Mouse (Mus musculus): ENCODE data around the gene Ptprb. TPM values are rescaled to one million over a fixed set of nuclear protein-coding genes. Genes with fewer than 3 reads are reported as not detected.

The Ptprb gene
- polyA plus RNA-seq, 1 experiment from 2014 or later: 3.2 TPM

GRCm38 (mm10) chr10:116346618-116347184 is 71.4 kb downstream of the Ptprb start:
- no peaks in the 10 kb centered on the region for H3K36me3 ChIP-seq (ENCODE audit: control insufficient read depth, insufficient read depth, low read length)
- H3K9ac ChIP-seq (ENCODE audit: low read depth, low read length): no peak overlapping the region
- no peaks in the 10 kb centered on the region for H3K4me1 ChIP-seq (ENCODE audit: control insufficient read depth, insufficient read depth, low read length)
- 0 out of 2 replicates have a peak overlapping the region, but pooled peaks have one; percentile 9 for H3K27ac ChIP-seq (ENCODE audit: low read length)
- H3K27me3 ChIP-seq (replicated peaks; ENCODE audit: control insufficient read depth, insufficient read depth, low read length): no peaks in the 10 kb centered on the region
- peak; percentile 95 for ATAC-seq
- 72% methylated on average over 15 of the region's 15 CpGs for WGBS
- H3K4me2 ChIP-seq (ENCODE audit: low read depth, low read length): no peak overlapping the region
- H3K4me3 ChIP-seq (ENCODE audit: low read length): no peak overlapping the region
- no peaks in the 10 kb centered on the region for H3K9me3 ChIP-seq (ENCODE audit: control insufficient read depth, low read length)

GRCm38 (mm10) chr10:116349004-116349403 is 73.7 kb downstream of the Ptprb start:
- H3K9me3 ChIP-seq (ENCODE audit: control insufficient read depth, low read length): no peaks in the 10 kb centered on the region
- 91% methylated on average over 6 of the region's 6 CpGs for WGBS
- H3K27ac ChIP-seq (ENCODE audit: low read length): no peak overlapping the region
- no peak overlapping the region for H3K4me2 ChIP-seq (ENCODE audit: low read depth, low read length)
- no peak for ATAC-seq
- H3K4me3 ChIP-seq (ENCODE audit: low read length): no peak overlapping the region
- no peaks in the 10 kb centered on the region for H3K4me1 ChIP-seq (ENCODE audit: control insufficient read depth, insufficient read depth, low read length)
- no peaks in the 10 kb centered on the region for H3K36me3 ChIP-seq (ENCODE audit: control insufficient read depth, insufficient read depth, low read length)
- no peaks in the 10 kb centered on the region for H3K27me3 ChIP-seq (replicated peaks; ENCODE audit: control insufficient read depth, insufficient read depth, low read length)
- no peak overlapping the region for H3K9ac ChIP-seq (ENCODE audit: low read depth, low read length)

DNA sequence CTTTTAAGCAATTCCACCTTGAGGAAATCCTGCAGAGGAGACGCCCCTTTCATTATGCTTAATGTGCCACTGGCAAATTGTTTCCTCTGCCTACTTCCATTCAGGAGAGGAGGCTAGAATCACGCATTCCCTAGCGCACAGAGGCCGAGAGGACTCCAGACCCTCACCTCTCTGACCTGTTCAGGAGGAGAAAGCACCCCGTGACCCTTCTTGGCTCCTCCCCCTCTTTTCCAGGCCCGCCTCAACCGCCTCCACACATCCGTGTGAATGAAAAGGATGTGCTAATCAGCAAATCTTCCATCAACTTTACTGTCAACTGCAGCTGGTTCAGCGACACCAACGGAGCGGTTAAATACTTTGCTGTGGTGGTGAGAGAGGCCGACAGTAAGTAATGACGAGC is 75.2 kb downstream of the Ptprb start:
- Histone ChIP-seq H3K9ac (ENCODE audit: low read depth, low read length) (no peak overlapping the region), H3K4me2 (ENCODE audit: low read depth, low read length) (no peak overlapping the region), H3K36me3 (ENCODE audit: control insufficient read depth, insufficient read depth, low read length) (no peaks in the 10 kb centered on the region), H3K27ac (ENCODE audit: low read length) (no peak overlapping the region), H3K9me3 (ENCODE audit: control insufficient read depth, low read length) (no peaks in the 10 kb centered on the region), H3K27me3 (replicated peaks; ENCODE audit: control insufficient read depth, insufficient read depth, low read length) (no peaks in the 10 kb centered on the region), H3K4me3 (ENCODE audit: low read length) (no peak overlapping the region), H3K4me1 (ENCODE audit: control insufficient read depth, insufficient read depth, low read length) (no peaks in the 10 kb centered on the region)
- no peak for ATAC-seq
- 31% methylated on average over 13 of the region's 13 CpGs for WGBS

- 48% methylated on average over 5 of the region's 5 CpGs for WGBS
- Histone ChIP-seq H3K9me3 (ENCODE audit: control insufficient read depth, low read length) (no peaks in the 10 kb centered on the region), H3K4me3 (ENCODE audit: low read length) (no peak overlapping the region), H3K4me2 (ENCODE audit: low read depth, low read length) (no peak overlapping the region), H3K4me1 (ENCODE audit: control insufficient read depth, insufficient read depth, low read length) (0 out of 2 replicates have a peak, but pooled peaks cover 3% of the 10 kb centered on the region), H3K36me3 (ENCODE audit: control insufficient read depth, insufficient read depth, low read length) (no peaks in the 10 kb centered on the region), H3K9ac (ENCODE audit: low read depth, low read length) (no peak overlapping the region), H3K27ac (ENCODE audit: low read length) (no peak overlapping the region), H3K27me3 (replicated peaks; ENCODE audit: control insufficient read depth, insufficient read depth, low read length) (no peaks in the 10 kb centered on the region)
- no peak for ATAC-seq
Observed at GRCm38 (mm10) chr10:116354372-116354771, 79.0 kb downstream of the Ptprb start.

- Histone ChIP-seq H3K9me3 (ENCODE audit: control insufficient read depth, low read length) (no peaks in the 10 kb centered on the region), H3K4me1 (ENCODE audit: control insufficient read depth, insufficient read depth, low read length) (0 out of 2 replicates have a peak, but pooled peaks cover 3% of the 10 kb centered on the region), H3K9ac (ENCODE audit: low read depth, low read length) (no peak overlapping the region), H3K27me3 (replicated peaks; ENCODE audit: control insufficient read depth, insufficient read depth, low read length) (no peaks in the 10 kb centered on the region), H3K36me3 (ENCODE audit: control insufficient read depth, insufficient read depth, low read length) (no peaks in the 10 kb centered on the region), H3K4me3 (ENCODE audit: low read length) (no peak overlapping the region), H3K4me2 (ENCODE audit: low read depth, low read length) (no peak overlapping the region), H3K27ac (ENCODE audit: low read length) (no peak overlapping the region)
- 84% methylated on average over 6 of the region's 6 CpGs for WGBS
- no peak for ATAC-seq
Observed at GRCm38 (mm10) chr10:116362181-116362580, 86.9 kb downstream of the Ptprb start.

DNA sequence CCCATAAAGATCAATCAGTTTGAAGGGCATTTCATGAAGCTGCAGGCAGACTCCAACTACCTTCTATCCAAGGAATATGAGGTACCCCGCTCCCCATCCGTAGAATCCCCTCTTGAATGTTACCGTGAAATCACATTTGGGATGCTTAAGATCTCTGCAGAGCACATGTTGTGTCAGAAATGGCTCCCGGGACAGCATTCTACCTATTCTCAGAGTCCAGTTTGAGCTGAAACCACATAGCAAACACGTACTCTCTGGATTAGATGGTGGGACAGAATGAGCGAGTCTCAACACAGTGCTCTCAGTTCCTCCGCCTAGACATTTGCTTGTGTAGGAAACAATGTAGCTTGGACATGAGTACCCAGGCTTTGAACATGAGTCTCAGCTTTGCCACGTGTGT is 87.3 kb downstream of the Ptprb start:
- Histone ChIP-seq H3K27ac (ENCODE audit: low read length) (no peak overlapping the region), H3K27me3 (replicated peaks; ENCODE audit: control insufficient read depth, insufficient read depth, low read length) (no peaks in the 10 kb centered on the region), H3K4me3 (ENCODE audit: low read length) (no peak overlapping the region), H3K4me1 (ENCODE audit: control insufficient read depth, insufficient read depth, low read length) (0 out of 2 replicates have a peak, but pooled peaks cover 3% of the 10 kb centered on the region), H3K36me3 (ENCODE audit: control insufficient read depth, insufficient read depth, low read length) (no peaks in the 10 kb centered on the region), H3K9me3 (ENCODE audit: control insufficient read depth, low read length) (no peaks in the 10 kb centered on the region), H3K4me2 (ENCODE audit: low read depth, low read length) (no peak overlapping the region), H3K9ac (ENCODE audit: low read depth, low read length) (no peak overlapping the region)
- no peak for ATAC-seq
- 80% methylated on average over 8 of the region's 8 CpGs for WGBS

- WGBS: 21% methylated on average over 7 of the region's 7 CpGs
- H3K27me3 ChIP-seq (replicated peaks; ENCODE audit: control insufficient read depth, insufficient read depth, low read length): no peaks in the 10 kb centered on the region
Observed at GRCm38 (mm10) chr10:116364759-116365158, 89.4 kb downstream of the Ptprb start.

GRCm38 (mm10) chr10:116370991-116371725 is 95.8 kb downstream of the Ptprb start:
- Histone ChIP-seq H3K9me3 (ENCODE audit: control insufficient read depth, low read length) (no peaks in the 10 kb centered on the region; the same call in 1 of the 2 replicates), H3K4me3 (ENCODE audit: low read length) (no peak overlapping the region), H3K9ac (ENCODE audit: low read depth, low read length) (no peak overlapping the region), H3K4me2 (ENCODE audit: low read depth, low read length) (no peak overlapping the region), H3K4me1 (ENCODE audit: control insufficient read depth, insufficient read depth, low read length) (no peaks in the 10 kb centered on the region), H3K27ac (ENCODE audit: low read length) (no peak overlapping the region), H3K27me3 (replicated peaks; ENCODE audit: control insufficient read depth, insufficient read depth, low read length) (no peaks in the 10 kb centered on the region), H3K36me3 (ENCODE audit: control insufficient read depth, insufficient read depth, low read length) (no peaks in the 10 kb centered on the region)
- 51% methylated on average over 6 of the region's 6 CpGs for WGBS
- no peak for ATAC-seq

More at GRCm38 (mm10) chr10:116364759-116365158, 89.4 kb downstream of the Ptprb start:
- H3K9me3 ChIP-seq (ENCODE audit: control insufficient read depth, low read length): no peaks in the 10 kb centered on the region
- ATAC-seq: no peak
- no peaks in the 10 kb centered on the region for H3K4me1 ChIP-seq (ENCODE audit: control insufficient read depth, insufficient read depth, low read length)
- H3K4me2 ChIP-seq (ENCODE audit: low read depth, low read length): no peak overlapping the region
- H3K36me3 ChIP-seq (ENCODE audit: control insufficient read depth, insufficient read depth, low read length): no peaks in the 10 kb centered on the region
- H3K9ac ChIP-seq (ENCODE audit: low read depth, low read length): no peak overlapping the region
- H3K4me3 ChIP-seq (ENCODE audit: low read length): no peak overlapping the region
- no peak overlapping the region for H3K27ac ChIP-seq (ENCODE audit: low read length)

GRCm38 (mm10) chr10:116374111-116374510 is 98.8 kb downstream of the Ptprb start:
- no peaks in the 10 kb centered on the region; the same call in 1 of the 2 replicates for H3K9me3 ChIP-seq (ENCODE audit: control insufficient read depth, low read length)
- no peaks in the 10 kb centered on the region for H3K27me3 ChIP-seq (replicated peaks; ENCODE audit: control insufficient read depth, insufficient read depth, low read length)
- no peaks in the 10 kb centered on the region for H3K4me1 ChIP-seq (ENCODE audit: control insufficient read depth, insufficient read depth, low read length)
- H3K9ac ChIP-seq (ENCODE audit: low read depth, low read length): no peak overlapping the region
- H3K4me3 ChIP-seq (ENCODE audit: low read length): no peak overlapping the region
- H3K27ac ChIP-seq (ENCODE audit: low read length): no peak overlapping the region
- no peak for ATAC-seq
- no peaks in the 10 kb centered on the region for H3K36me3 ChIP-seq (ENCODE audit: control insufficient read depth, insufficient read depth, low read length)
- WGBS: 89% methylated on average over 6 of the region's 6 CpGs
- H3K4me2 ChIP-seq (ENCODE audit: low read depth, low read length): no peak overlapping the region

Measured in intestine, embryonic 16.5 days (tissue).